Mouse (Mus musculus): ENCODE data around the gene Zdhhc23.

DNA sequence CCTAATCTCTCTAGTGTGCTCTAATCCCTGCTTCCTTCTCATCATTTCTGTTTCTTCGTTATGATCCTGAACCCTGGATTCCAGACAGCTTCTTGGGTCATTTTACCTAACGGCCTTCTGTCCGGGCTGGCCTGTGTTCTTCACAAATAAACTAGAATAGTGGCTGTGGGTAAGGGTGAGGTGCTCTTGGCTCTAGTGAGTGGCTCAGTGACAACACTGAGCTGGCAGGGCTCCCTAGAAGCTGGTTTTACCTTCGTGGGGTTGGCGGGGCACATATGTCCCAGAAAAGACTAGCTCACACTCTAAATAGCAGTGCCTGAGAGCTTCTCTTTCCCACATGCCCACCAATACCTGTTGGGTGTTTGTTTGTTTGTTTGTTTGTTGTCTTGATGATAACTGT lies 19.9 kb upstream of the Zdhhc23 start:
- TF ChIP-seq REST (IDR thresholded peaks at IDR 0.05; ENCODE audit: insufficient read depth, insufficient read length) (no peak), POLR2A (IDR thresholded peaks at IDR 0.05; ENCODE audit: insufficient read length, low read depth) (no peak), TCF12 (IDR thresholded peaks at IDR 0.05; ENCODE audit: insufficient read depth, poor library complexity, severe bottlenecking) (no peak), USF1 (IDR thresholded peaks at IDR 0.05; ENCODE audit: low read depth) (no peak), POLR2AphosphoS2 (IDR thresholded peaks at IDR 0.05; ENCODE audit: insufficient read length, low read depth) (no peak), MYOG (IDR thresholded peaks at IDR 0.05; ENCODE audit: control insufficient read depth in 1 of 3, insufficient read depth in 1 of 3, insufficient read length in 2 of 3, low read depth in 2 of 3) (no peak)
